Mouse (Mus musculus) embryonic facial prominence, embryonic 11.5 days (tissue): ENCODE measurements at regions not wholly inside any gene's neighbourhood (a gene's known extent, or its start where the extent isn't known, plus 50 kb on each side); places are given as distances from the start of the nearest gene placed in this dataset.
A peak's percentile ranks its signal among the peaks of the same experiment; 100 is the strongest.

Experiments used
- ATAC-seq: fragments of 200-750 bp; cut with Nextera tagmentation; replicated peaks from 2 replicates; pipeline ENCODE4 v1.8.0; 2017; ENCODE audit warnings: low read depth; ENCODE audit not compliant: insufficient number of reproducible peaks, low FRiP score, low TSS enrichment
- DNase-seq: peaks from one replicate; pipeline ENCODE4 v3.0.0-alpha.2; 2015; ENCODE audit warnings: low spot score
- H3K27ac ChIP-seq: fragments of 300-500 bp; sonication (generic); replicated peaks from 2 replicates; pipeline ENCODE4 v1.5.1; 2014; ENCODE audit warnings: mild to moderate bottlenecking, low read depth, low read length, control low read depth
- H3K27me3 ChIP-seq: fragments of 300-500 bp; sonication (generic); 2 replicates; pipeline ENCODE4 v1.6.1; 2014; ENCODE audit warnings: mild to moderate bottlenecking, low read length, moderate library complexity, mixed read lengths; ENCODE audit not compliant: control insufficient read depth, insufficient read depth
- H3K36me3 ChIP-seq: fragments of 300-500 bp; sonication (generic); replicated peaks from 2 replicates; pipeline ENCODE4 v1.6.1; 2014; ENCODE audit warnings: low read depth, mild to moderate bottlenecking, low read length, moderate library complexity, mixed read lengths; ENCODE audit not compliant: control insufficient read depth, insufficient read depth
- H3K4me1 ChIP-seq: fragments of 300-500 bp; sonication (generic); 2 replicates; pipeline ENCODE4 v1.6.1; 2014; ENCODE audit warnings: low read length, mixed read lengths; ENCODE audit not compliant: control insufficient read depth, insufficient read depth
- H3K4me2 ChIP-seq: fragments of 300-500 bp; sonication (generic); 2 replicates; pipeline ENCODE4 v1.6.1; 2014; ENCODE audit warnings: low read depth, mild to moderate bottlenecking, control low read depth, low read length, moderate library complexity
- H3K4me3 ChIP-seq: fragments of 300-500 bp; sonication (generic); 2 replicates; pipeline ENCODE4 v1.5.1; 2014; ENCODE audit warnings: low read depth, low read length, control low read depth
- H3K9ac ChIP-seq: fragments of 300-500 bp; sonication (generic); replicated peaks from 2 replicates; pipeline ENCODE4 v1.6.1; 2014; ENCODE audit warnings: mild to moderate bottlenecking, control low read depth, low read length
- H3K9me3 ChIP-seq: fragments of 300-500 bp; sonication (generic); replicated peaks from 2 replicates; pipeline ENCODE4 v1.6.1; 2016; ENCODE audit warnings: mild to moderate bottlenecking, low read length, inconsistent platforms, mixed read lengths; ENCODE audit not compliant: control insufficient read depth
- WGBS: fragments of 180-500 bp; shearing (Covaris S2); extraction: QIAGEN DNeasy Blood & Tissue Kit; methylation state at CpG from one replicate; pipeline ENCODE4 v1.1.7; 2014; 5-methylcytosine and 5-hydroxymethylcytosine counted together

GRCm38 (mm10) chr4:56178844-56179481 lies 560.9 kb upstream of the Gm26657 start:
- no peak overlapping the region for H3K9ac ChIP-seq
- H3K27ac ChIP-seq, result no peak overlapping the region
- H3K4me2 ChIP-seq, result no peak overlapping the region
- DNase-seq (peak; percentile 4), ATAC-seq (no peak)
- no peaks in the 10 kb centered on the region for H3K9me3 ChIP-seq
- H3K4me1 ChIP-seq, result no peaks in the 10 kb centered on the region
- no peaks in the 10 kb centered on the region for H3K27me3 ChIP-seq
- no peak overlapping the region for H3K4me3 ChIP-seq
- 83% methylated on average over 9 of the region's 9 CpGs for WGBS
- no peaks in the 10 kb centered on the region for H3K36me3 ChIP-seq

- Histone ChIP-seq H3K9me3 (no peaks in the 10 kb centered on the region), H3K4me2 (no peak overlapping the region), H3K4me1 (no peaks in the 10 kb centered on the region), H3K27ac (no peak overlapping the region), H3K4me3 (no peak overlapping the region), H3K27me3 (no peaks in the 10 kb centered on the region), H3K9ac (no peak overlapping the region), H3K36me3 (no peaks in the 10 kb centered on the region)
- WGBS, result 56% methylated on average over 3 of the region's 3 CpGs
- ATAC-seq (no peak), DNase-seq (no peak)
Measured at GRCm38 (mm10) chr4:56161257-56161594, 578.6 kb upstream of the Gm26657 start.

- H3K9ac ChIP-seq, result no peak overlapping the region
- no peaks in the 10 kb centered on the region for H3K36me3 ChIP-seq
- no peak for DNase-seq
- no peaks in the 10 kb centered on the region for H3K4me1 ChIP-seq
- H3K27me3 ChIP-seq, result no peaks in the 10 kb centered on the region
- no peak for ATAC-seq
- no peak overlapping the region for H3K4me2 ChIP-seq
- WGBS, result 82% methylated on average over 13 of the region's 13 CpGs
- no peak overlapping the region for H3K27ac ChIP-seq
- no peaks in the 10 kb centered on the region for H3K9me3 ChIP-seq
- no peak overlapping the region for H3K4me3 ChIP-seq
Measured at GRCm38 (mm10) chr4:56160551-56161256, 579.2 kb upstream of the Gm26657 start.

GRCm38 (mm10) chr4:56157521-56158065 lies 582.3 kb upstream of the Gm26657 start:
- no peak overlapping the region for H3K9ac ChIP-seq
- H3K36me3 ChIP-seq, result no peaks in the 10 kb centered on the region
- H3K27me3 ChIP-seq, result no peaks in the 10 kb centered on the region
- H3K4me1 ChIP-seq, result no peaks in the 10 kb centered on the region
- H3K27ac ChIP-seq, result no peak overlapping the region
- DNase-seq, result no peak
- no peaks in the 10 kb centered on the region for H3K9me3 ChIP-seq
- no peak overlapping the region for H3K4me2 ChIP-seq
- 89% methylated on average over 3 of the region's 3 CpGs for WGBS
- H3K4me3 ChIP-seq, result no peak overlapping the region
- no peak for ATAC-seq

DNA sequence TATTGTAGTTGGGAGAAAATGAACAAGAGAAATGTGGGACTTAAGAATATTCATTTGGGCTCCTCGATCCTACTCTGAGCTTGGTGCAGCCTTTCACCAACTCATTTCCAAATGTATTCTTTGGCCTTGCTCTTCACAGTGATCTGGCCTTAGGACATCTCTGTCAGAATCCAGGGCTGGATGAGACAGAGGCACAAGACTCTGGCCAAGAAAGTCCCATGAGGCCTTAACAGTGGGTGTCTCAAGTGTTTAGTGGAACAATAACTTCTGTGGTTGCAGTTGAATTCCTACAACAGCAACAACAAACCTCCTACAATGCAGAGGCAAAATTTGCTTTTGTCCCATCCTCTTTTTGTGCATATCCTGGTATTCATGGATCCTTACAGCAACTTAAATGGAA lies 589.2 kb upstream of the Gm26657 start:
- Histone ChIP-seq H3K9me3 (no peaks in the 10 kb centered on the region), H3K4me2 (no peak overlapping the region), H3K27ac (no peak overlapping the region), H3K9ac (no peak overlapping the region), H3K27me3 (no peaks in the 10 kb centered on the region), H3K4me3 (no peak overlapping the region), H3K36me3 (no peaks in the 10 kb centered on the region), H3K4me1 (no peaks in the 10 kb centered on the region)
- ATAC-seq (no peak), DNase-seq (no peak)
- 84% methylated on average over 1 of the region's 1 CpGs for WGBS

DNA sequence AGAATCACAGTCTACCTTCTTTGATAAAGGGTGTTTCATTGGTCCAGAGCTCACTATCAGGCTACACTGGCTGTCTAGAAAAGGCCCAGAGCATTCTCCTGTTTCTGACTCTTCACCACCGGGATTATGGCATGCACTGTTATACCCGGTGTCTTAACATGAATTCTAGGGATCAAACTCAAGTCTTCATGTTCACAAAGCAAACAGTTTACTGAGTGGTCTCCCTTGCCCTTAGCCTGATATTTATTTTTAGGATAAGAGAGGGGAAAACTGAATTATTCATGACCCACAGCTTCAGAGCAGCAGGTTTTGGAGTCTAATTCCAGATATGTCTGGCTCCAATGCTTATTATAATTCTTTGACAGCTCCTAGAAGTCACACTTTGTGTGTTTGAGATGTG lies 596.0 kb upstream of the Gm26657 start:
- Histone ChIP-seq H3K4me3 (no peak overlapping the region), H3K36me3 (no peaks in the 10 kb centered on the region), H3K27ac (no peak overlapping the region), H3K9me3 (no peaks in the 10 kb centered on the region), H3K4me2 (no peak overlapping the region), H3K9ac (no peak overlapping the region), H3K4me1 (no peaks in the 10 kb centered on the region), H3K27me3 (no peaks in the 10 kb centered on the region)
- 93% methylated on average over 2 of the region's 2 CpGs for WGBS
- no peak for DNase-seq
- ATAC-seq, result no peak

DNA sequence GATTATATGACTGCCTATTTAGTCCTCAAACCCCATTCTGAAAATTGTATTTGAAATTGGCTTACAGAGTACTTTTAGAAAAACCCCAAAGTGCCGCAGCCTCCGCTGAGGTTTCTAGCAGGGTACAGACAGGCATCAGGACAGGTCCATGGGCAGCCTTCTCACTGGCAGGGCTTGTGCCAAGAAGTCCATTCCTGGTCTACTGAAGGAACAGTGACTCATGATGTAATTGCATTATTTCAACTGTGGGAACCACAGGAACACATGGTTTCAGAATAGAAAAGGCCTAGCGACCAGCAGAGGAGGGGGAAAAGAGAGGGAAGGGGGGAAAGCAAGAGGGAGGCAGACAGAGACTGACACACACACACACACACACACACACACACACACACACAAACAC lies 603.0 kb upstream of the Gm26657 start:
- no peak overlapping the region for H3K9ac ChIP-seq
- H3K27me3 ChIP-seq, result no peaks in the 10 kb centered on the region
- H3K9me3 ChIP-seq, result no peaks in the 10 kb centered on the region
- 91% methylated on average over 3 of the region's 3 CpGs for WGBS
- no peaks in the 10 kb centered on the region for H3K36me3 ChIP-seq
- no peak overlapping the region for H3K4me2 ChIP-seq
- no peak overlapping the region for H3K4me3 ChIP-seq
- no peak for ATAC-seq
- H3K27ac ChIP-seq, result no peak overlapping the region
- DNase-seq, result no peak
- no peaks in the 10 kb centered on the region for H3K4me1 ChIP-seq

- Histone ChIP-seq H3K36me3 (no peaks in the 10 kb centered on the region), H3K27me3 (no peaks in the 10 kb centered on the region), H3K9ac (no peak overlapping the region), H3K4me2 (no peak overlapping the region), H3K27ac (no peak overlapping the region), H3K4me3 (no peak overlapping the region), H3K9me3 (no peaks in the 10 kb centered on the region), H3K4me1 (no peaks in the 10 kb centered on the region)
- WGBS, result 86% methylated on average over 5 of the region's 5 CpGs
- DNase-seq (no peak), ATAC-seq (no peak)
Measured at GRCm38 (mm10) chr4:56134350-56134749, 602.1 kb upstream of the Klf4 start.
